Mouse (Mus musculus): Measurements from ENCODE around the gene Abhd14b.

DNA sequence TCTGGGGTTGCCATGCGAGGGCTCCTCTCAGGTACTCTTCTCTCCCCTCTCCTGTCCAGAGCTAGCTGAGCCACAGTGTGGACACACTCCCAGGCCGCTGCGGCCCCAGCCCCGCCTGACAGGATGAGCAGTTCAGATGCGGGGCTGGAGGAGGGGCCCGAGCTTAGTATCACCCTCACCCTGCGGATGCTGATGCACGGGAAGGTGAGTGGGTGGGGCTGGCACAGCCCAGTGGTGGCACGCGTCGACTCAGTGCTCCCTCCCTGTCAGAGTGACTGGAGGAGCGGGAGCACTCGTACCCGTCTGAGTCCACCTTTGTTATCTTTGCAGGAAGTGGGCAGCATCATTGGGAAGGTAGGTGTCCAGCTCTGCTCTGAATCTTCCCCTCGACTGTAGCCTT, 12.7 kb downstream of the Abhd14b start:
- TF ChIP-seq CTCF (IDR thresholded peaks at IDR 0.05; ENCODE audit: low read depth, low read length): no peak
- TF ChIP-seq POLR2A (IDR thresholded peaks at IDR 0.05; ENCODE audit: extremely low read depth, insufficient read depth, low read length): no peak
